Mouse (Mus musculus) megakaryocyte progenitor cell, adult 5-6 weeks (primary cell): ENCODE measurements around the gene Cox15. TPM values are rescaled to one million over a fixed set of nuclear protein-coding genes. Genes with fewer than 3 reads are reported as not detected.

Experiments
- ATAC-seq: replicated peaks from 2 replicates; pipeline ENCODE4 v1.8.0; 2016; ENCODE audit warnings: mild to moderate bottlenecking, moderate TSS enrichment, inconsistent platforms; ENCODE audit not compliant: poor library complexity
- total RNA-seq, 2 experiments: library from RNA; stranded (forward) in 1 of 2; stranded (reverse) in 1 of 2; fragments of 157-497, 149-512 nt in 1 of 2; fragments of 200-1000 nt in 1 of 2; gene quantifications; 2 replicates each; pipeline versions ENCODE4 v1.2.3 to v1.2.4; 2015 to 2017

Gene Cox15
- total RNA-seq, 2 experiments from 2014 or later: 14.0 to 42.0 TPM

DNA sequence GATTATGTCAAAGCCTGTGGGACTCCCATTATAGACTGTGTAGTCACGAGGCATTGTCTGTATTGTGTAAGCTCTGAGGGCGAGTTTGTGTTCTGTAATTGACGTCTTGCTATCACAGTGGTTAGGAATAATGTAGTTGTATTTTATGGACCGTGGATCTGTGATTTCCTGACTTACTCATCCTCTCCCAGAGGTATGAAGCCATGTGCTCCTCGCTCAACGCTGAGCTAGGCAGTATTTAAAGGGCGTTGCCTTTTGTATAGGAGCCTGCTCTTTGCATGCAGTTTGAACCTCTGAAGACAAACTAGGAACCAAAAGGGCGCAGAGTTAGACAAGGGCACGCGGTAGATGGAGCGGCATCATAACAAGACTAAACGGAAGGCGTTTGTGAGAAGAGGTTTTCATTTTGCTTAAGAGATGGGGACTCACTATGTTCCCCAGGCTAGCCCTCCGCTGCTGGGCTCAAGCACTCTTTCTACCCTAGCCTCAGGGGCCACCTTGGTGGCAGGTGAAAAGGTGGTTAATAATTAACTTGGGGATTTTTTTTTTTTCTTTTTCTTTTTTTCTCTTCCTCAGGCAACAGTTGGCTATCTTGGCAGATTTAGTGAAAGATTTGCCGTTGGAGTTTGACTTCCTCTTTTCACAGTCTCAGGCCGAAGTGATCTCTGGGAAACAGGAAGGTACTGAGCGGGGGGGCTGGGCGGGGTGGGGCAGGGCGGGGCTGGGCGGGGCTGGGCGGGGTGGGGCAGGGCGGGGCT is 41.5 kb downstream of the Cox15 start:
- ATAC-seq: peak; percentile 87

DNA sequence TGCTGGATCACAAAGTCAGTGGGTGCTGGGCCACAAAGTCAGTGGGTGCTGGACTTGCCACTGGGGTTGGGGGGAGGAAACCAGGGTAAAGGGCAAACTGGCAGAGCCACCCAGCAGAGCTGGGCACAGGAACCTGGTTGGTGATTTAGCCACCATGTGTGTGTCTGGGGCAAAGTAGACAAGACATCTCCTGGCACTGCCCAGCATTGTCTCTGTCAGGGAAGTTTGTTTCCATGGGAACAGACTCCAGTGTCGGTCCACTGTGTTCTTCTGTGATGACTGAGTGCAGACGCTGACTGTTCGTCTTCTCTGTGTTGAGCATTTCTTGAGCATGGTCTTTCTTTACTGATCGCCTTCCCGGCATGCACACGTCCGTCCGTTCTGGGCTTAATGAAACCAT is 43.5 kb downstream of the Cox15 start:
- no peak for ATAC-seq

DNA sequence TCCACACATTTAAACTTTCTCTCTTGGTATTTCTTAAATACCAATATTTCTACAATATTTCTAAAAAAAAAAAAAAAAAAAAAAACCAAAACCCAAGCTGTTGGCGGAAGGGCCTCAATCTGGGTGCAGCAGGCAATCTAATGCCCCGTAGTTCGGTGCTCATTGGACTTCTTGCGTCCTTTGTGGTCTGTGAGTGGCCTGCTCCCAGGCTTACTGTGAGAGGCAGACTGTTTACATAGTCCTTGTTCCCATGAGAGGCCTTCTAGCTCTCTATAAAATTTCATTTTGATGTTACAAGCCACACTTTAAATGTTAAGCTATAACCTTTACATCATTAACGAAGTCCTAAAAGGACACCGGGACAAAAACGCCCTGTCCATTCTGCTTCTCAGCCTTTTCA is 44.6 kb downstream of the Cox15 start:
- no peak for ATAC-seq

- ATAC-seq: no peak
Measured at GRCm38 (mm10) chr19:43704787-43705497, 47.9 kb downstream of the Cox15 start.

GRCm38 (mm10) chr19:43704211-43704610 is 48.6 kb downstream of the Cox15 start:
- ATAC-seq: no peak

DNA sequence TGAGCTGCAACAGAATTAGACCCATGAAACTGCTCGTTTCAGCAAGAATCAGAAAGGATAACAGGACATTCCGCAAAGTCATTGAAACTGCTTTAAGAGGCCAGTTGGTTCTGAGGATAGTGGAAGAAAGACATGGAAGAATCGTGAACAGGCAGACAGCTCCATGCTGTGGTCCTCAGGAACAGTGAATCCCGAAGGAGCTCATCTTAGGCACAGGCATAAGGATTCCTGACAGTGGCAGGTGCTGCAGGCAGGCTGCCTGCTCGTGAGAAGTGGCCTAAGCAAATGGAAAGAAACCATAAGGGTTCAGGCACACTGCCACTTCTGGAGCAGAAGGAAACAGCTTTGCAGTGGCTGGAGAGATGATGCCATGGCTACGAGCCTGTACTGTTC is 53.0 kb downstream of the Cox15 start:
- no peak for ATAC-seq

- no peak for ATAC-seq
Measured at GRCm38 (mm10) chr19:43699021-43699762, 53.6 kb downstream of the Cox15 start.

DNA sequence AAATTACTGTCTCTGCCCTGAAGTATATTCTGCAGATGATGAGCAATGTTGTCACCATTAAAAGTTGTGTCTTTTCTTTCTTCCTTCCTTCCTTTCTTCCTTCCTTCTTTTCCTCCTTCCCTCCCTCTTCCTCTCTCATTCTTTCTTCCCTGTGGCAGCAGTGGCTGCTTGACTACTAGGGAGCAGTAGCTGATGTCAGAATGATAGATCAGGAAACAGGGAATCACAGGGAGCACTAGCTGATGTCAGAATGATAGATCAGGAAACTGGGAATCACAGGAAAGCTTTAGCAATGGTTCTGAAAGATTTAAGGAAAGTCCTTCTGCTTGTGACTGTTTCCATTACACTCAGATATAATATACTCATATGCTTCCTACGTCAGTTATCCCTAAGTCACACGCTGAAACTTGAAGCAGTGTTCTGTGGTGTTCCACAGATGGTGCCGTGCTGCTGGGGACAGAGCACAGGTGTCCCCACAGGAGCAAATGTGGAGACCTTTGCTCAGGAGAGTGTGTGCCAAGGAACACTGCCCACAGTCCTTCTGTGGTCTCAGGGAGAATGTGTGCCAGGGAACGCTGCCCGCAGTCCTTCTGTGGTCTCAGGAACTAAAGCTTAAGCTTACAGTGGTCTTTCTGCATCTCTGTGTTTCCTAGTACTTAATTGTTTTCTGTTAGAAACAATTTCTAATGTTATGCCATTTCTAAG is 55.0 kb downstream of the Cox15 start:
- ATAC-seq: no peak

DNA sequence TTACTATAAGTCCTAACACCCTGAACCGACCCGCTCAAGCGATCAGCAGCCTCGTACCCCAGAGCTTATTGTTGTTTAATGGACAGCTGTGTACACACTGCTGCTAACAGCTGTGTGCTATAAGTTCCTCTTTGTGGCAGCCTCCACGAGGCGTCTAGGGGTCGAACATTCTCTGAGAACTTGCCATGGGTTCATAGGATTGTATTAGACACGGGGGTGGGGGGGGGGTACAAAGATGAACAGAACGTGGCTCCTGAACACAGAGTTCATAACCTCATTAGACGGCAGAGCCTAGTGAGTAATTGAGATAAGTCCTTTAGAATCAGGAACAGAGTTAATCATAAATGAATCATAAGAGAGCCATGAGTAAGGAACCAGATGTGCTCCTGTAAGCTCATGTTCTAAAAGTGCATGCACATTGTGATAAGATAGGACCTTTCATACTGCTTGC is 57.3 kb downstream of the Cox15 start:
- peak; percentile 42 for ATAC-seq

GRCm38 (mm10) chr19:43692815-43693214 is 60.0 kb downstream of the Cox15 start:
- no peak for ATAC-seq

- peak; percentile 98 for ATAC-seq
Measured at GRCm38 (mm10) chr19:43689419-43690246, 63.2 kb downstream of the Cox15 start, which contains the start of gene Entpd7. Gene Entpd7 (plus strand): TSS chr19:43689672.

Other genes starting within 250 kb of the Cox15 start
- 21.0 and 21.3 TPM in 2 replicates for gene Got1, start 228.4 kb downstream of the Cox15 start, total RNA-seq (2015)
- 17.9 and 19.8 TPM in 2 replicates for gene Got1, start 228.4 kb downstream of the Cox15 start, total RNA-seq (2017)
- gene Nkx2-3, start 140.7 kb downstream of the Cox15 start, total RNA-seq (2015): 0.32 and 0.64 TPM in 2 replicates
- gene Nkx2-3, start 140.7 kb downstream of the Cox15 start, total RNA-seq (2017): 1.4 TPM in 1 of 2 replicates, not detected in the other
- gene Slc25a28, start 78.1 kb downstream of the Cox15 start, total RNA-seq (2015): 26.6 and 29.2 TPM in 2 replicates
- 39.5 and 43.3 TPM in 2 replicates for gene Slc25a28, start 78.1 kb downstream of the Cox15 start, total RNA-seq (2017)
- gene Entpd7, start 63.3 kb downstream of the Cox15 start, total RNA-seq (2015): 20.7 and 21.7 TPM in 2 replicates
- 5.3 and 9.3 TPM in 2 replicates for gene Entpd7, start 63.3 kb downstream of the Cox15 start, total RNA-seq (2017)
- 38.6 and 39.0 TPM in 2 replicates for gene Cutc, start within 50 bp of the Cox15 start, total RNA-seq (2015)
- 18.1 and 28.1 TPM in 2 replicates for gene Cutc, start within 50 bp of the Cox15 start, total RNA-seq (2017)
- gene Abcc2, start 29.2 kb upstream of the Cox15 start, total RNA-seq (2015): 4.1 and 7.2 TPM in 2 replicates
- 1.6 and 2.4 TPM in 2 replicates for gene Abcc2, start 29.2 kb upstream of the Cox15 start, total RNA-seq (2017)
- 7.4 and 7.7 TPM in 2 replicates for gene Dnmbp, start 187.2 kb upstream of the Cox15 start, total RNA-seq (2015)
- gene Dnmbp, start 187.2 kb upstream of the Cox15 start, total RNA-seq (2017): 7.7 and 14.6 TPM in 2 replicates
- gene Cpn1, start 233.6 kb upstream of the Cox15 start, total RNA-seq (2015): 0.22 TPM in 2 replicates
- gene Cpn1, start 233.6 kb upstream of the Cox15 start, total RNA-seq (2017): 0.29 TPM in 1 of 2 replicates, not detected in the other